Mouse (Mus musculus) lung, postnatal 0 days (tissue): ENCODE measurements around the gene Caml. TPM values are rescaled to one million over a fixed set of nuclear protein-coding genes. Genes with fewer than 3 reads are reported as not detected.
A peak's percentile ranks its signal among the peaks of the same experiment; 100 is the strongest.

Source experiments
- ATAC-seq: fragments of 200-750 bp; cut with Nextera tagmentation; 2 replicates; pipeline ENCODE4 v1.8.0; 2017; ENCODE audit warnings: moderate library complexity
- DNase-seq: peaks from one replicate; pipeline ENCODE4 v3.0.0-alpha.2; 2016; ENCODE audit warnings: low spot score
- H3K27ac ChIP-seq: fragments of 300-500 bp; sonication (generic); 2 replicates; pipeline ENCODE4 v1.5.1; 2014; ENCODE audit warnings: antibody characterized with exemption, mild to moderate bottlenecking, low read length, mixed read lengths
- H3K27me3 ChIP-seq: fragments of 300-500 bp; sonication (generic); replicated peaks from 2 replicates; pipeline ENCODE4 v1.6.1; 2014; ENCODE audit warnings: low read length, mixed read lengths; ENCODE audit not compliant: insufficient read depth
- H3K36me3 ChIP-seq: fragments of 300-500 bp; sonication (generic); 2 replicates; pipeline ENCODE4 v1.6.1; 2014; ENCODE audit warnings: low read length, mixed read lengths; ENCODE audit not compliant: insufficient read depth
- H3K4me1 ChIP-seq: fragments of 300-500 bp; sonication (generic); 2 replicates; pipeline ENCODE4 v1.6.1; 2014; ENCODE audit warnings: antibody characterized with exemption, low read depth, low read length, mixed read lengths; ENCODE audit not compliant: insufficient read depth
- H3K4me2 ChIP-seq: fragments of 300-500 bp; sonication (generic); replicated peaks from 2 replicates; pipeline ENCODE4 v1.6.1; 2014; ENCODE audit warnings: low read depth, mild to moderate bottlenecking, low read length, moderate library complexity, mixed read lengths
- H3K4me3 ChIP-seq: fragments of 300-500 bp; sonication (generic); 2 replicates; pipeline ENCODE4 v1.5.1; 2014; ENCODE audit warnings: low read depth, low read length
- H3K9ac ChIP-seq: fragments of 300-500 bp; sonication (generic); replicated peaks from 2 replicates; pipeline ENCODE4 v1.6.1; 2014; ENCODE audit warnings: low read depth, mild to moderate bottlenecking
- H3K9me3 ChIP-seq: fragments of 300-500 bp; sonication (generic); 2 replicates; pipeline ENCODE4 v1.6.1; 2016; ENCODE audit warnings: low read length, mixed read lengths
- CTCF ChIP-seq: IDR thresholded peaks from 2 replicates; pipeline ENCODE4 v1.5.1; 2016; ENCODE audit warnings: antibody characterized with exemption, mild to moderate bottlenecking
- EP300 ChIP-seq: IDR thresholded peaks from 2 replicates; pipeline ENCODE4 v1.6.1; 2016; ENCODE audit warnings: antibody characterized with exemption, mild to moderate bottlenecking, control low read depth
- WGBS: fragments of 180-500 bp; shearing (Covaris S2); extraction: QIAGEN DNeasy Blood & Tissue Kit; methylation state at CpG from one replicate; pipeline ENCODE4 v1.1.7; 2014; 5-methylcytosine and 5-hydroxymethylcytosine counted together
- polyA plus RNA-seq: library from polyadenylated mRNA; unstranded; fragments of >200 nt; fragmentation: Nextera tagmentation; extraction: Ambion mirVana; gene quantifications from 2 replicates; pipeline ENCODE4 v1.2.1, GENCODE M21; 2015

Caml gene
- polyA plus RNA-seq, 1 experiment from 2014 or later, result 50.4 TPM

DNA sequence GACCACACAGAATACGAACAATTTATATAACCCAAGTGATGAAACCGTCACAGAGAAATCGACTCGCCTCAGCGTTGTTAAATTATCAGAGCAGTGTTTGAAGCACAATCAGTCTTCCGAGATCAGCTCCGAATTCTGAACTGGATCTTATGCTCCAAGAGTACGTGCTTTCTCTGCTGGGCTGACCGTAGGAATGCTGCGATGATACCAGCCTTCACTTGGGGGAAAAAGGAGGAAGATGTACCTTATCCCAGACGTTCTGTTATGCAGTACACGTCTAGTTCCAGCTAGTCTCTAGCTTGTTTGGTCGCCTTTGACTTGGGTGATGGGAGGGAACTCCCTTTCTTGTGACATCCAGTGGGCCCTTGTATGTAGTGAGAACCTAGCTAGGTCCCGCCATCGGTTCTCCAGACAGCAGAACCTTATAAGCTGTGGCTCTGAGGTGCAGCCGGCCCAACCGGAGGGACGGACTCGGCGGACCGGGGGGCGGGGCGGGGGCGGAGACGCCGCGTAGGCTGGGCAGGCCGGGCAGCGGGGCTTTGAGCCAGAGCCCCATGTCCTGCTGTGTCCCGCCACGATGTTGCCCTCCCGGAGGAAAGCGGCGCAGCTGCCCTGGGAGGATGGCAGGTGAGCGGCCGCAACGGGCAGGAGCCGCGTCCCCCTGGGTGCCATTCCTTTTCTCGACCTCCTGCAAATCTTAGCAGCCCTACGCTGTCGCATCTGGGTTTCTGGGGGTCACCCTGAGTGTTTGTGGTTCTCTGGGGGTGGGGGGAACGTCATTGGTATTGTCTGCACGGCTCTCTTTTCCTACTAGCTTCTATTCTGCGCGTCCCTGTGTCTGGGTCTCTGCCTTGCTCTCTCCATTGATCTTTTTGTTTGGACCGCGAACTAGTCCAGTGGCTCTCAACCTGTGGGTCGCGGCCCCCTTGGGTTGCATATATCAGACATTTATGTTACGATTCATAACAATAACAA, 23.0 kb upstream of the Caml start, which contains the start of gene B4galt7:
B4galt7 (plus strand) TSS at position 331 of the 975 bp plus-strand sequence.
- H3K27me3 ChIP-seq, result no peaks in the 10 kb centered on the region
- peak within 1 kb of the TSS; percentile 83 for H3K4me3 ChIP-seq
- no peaks in the 10 kb centered on the region for H3K9me3 ChIP-seq
- no peaks in the 10 kb centered on the region; the same call in 1 of the 2 replicates for H3K4me1 ChIP-seq
- H3K27ac ChIP-seq, result peak within 1 kb of the TSS; percentile 54
- whole genome bisulfite sequencing, result 7% methylated on average over 48 of the region's 51 CpGs
- H3K4me2 ChIP-seq, result peak within 1 kb of the TSS; percentile 76
- peak; percentile 88 for DNase-seq
- no peak for TF ChIP-seq EP300
- no peak for TF ChIP-seq CTCF
- H3K36me3 ChIP-seq, result peaks cover 21% of the 10 kb centered on the region; the same call in 1 of the 2 replicates
- peak; percentile 96 for ATAC-seq
- peak within 1 kb of the TSS; percentile 64 for H3K9ac ChIP-seq

DNA sequence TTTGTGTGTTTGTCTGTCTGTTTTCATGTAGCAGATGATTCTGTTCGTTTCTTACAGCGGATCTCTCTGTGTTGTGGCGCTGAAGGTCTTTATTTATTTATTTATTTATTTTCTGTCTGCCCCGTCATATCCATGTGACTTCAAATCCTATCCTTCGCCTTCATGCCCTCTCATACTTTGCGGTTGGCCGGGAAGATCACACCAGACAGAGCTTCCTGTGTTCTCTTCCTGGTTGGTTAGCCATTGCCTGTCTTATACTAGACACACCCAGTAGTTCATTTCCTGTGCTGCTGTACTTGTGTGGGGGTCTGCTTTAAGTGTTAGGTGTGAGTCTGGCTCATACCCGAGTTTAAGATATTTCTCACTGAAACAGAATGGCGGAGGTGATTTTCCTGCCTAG, 22.1 kb upstream of the Caml start:
- peak overlapping the region; percentile 76 for H3K4me2 ChIP-seq
- TF ChIP-seq EP300 (no peak), CTCF (no peak)
- H3K27ac ChIP-seq, result no peak overlapping the region
- H3K27me3 ChIP-seq, result no peaks in the 10 kb centered on the region
- peak overlapping the region; percentile 64; the same call in 1 of the 2 replicates for H3K9ac ChIP-seq
- H3K4me1 ChIP-seq, result no peaks in the 10 kb centered on the region; the same call in 1 of the 2 replicates
- DNase-seq (peak; percentile 65), ATAC-seq (peak; percentile 51)
- peaks cover 21% of the 10 kb centered on the region; the same call in 1 of the 2 replicates for H3K36me3 ChIP-seq
- 14% methylated on average over 9 of the region's 9 CpGs for WGBS
- peak overlapping the region; percentile 83 for H3K4me3 ChIP-seq
- no peaks in the 10 kb centered on the region for H3K9me3 ChIP-seq

DNA sequence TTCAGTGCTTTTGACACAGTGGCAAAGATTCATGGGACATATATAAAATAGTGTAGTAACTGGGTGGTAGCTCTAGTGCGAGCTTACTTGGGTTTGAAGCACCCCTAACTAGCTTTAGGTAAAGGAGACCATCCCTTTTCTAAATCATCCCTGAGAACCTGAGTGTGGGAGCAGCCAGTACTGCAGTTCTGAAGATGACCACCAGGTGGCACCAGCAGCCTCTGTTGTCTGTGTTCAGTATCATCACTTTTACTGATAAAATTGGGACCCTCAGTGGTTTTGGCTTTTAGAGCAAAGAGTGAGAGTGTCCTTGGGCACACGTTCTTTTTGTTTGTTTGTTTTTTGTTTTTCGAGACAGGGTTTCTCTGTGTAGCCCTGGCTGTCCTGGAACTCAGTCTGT, 21.2 kb upstream of the Caml start:
- DNase-seq, result peak; percentile 63
- no peaks in the 10 kb centered on the region for H3K27me3 ChIP-seq
- H3K9me3 ChIP-seq, result no peaks in the 10 kb centered on the region
- H3K4me1 ChIP-seq, result no peaks in the 10 kb centered on the region; the same call in 1 of the 2 replicates
- TF ChIP-seq CTCF (peak; percentile 93), EP300 (no peak)
- H3K36me3 ChIP-seq, result peaks cover 13% of the 10 kb centered on the region; the same call in 1 of the 2 replicates
- H3K9ac ChIP-seq, result no peak overlapping the region
- H3K4me2 ChIP-seq, result no peak overlapping the region
- H3K27ac ChIP-seq, result no peak overlapping the region
- no peak for ATAC-seq
- WGBS, result under 1% methylated on average over 3 of the region's 3 CpGs
- no peak overlapping the region for H3K4me3 ChIP-seq

DNA sequence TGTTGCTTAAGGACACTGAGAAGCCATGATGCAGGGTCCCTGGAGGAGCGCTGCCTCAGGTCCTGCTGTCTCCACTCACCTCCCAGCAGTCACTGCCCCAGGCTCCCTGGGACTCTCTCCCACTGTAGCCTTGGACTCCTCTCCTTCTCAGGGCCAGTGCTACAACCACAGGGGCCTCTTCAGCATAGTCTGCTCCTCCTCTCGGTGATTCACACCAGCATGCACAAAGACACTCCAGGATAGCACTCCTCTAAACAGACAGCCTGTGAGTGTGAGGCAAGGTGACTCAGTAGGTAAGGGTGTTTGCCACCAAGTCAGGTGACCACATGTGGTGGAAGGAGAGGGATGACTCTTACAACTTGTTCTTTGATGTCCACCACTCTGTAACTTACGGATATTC, 18.2 kb upstream of the Caml start:
- 0 out of 2 replicates have a peak, but pooled peaks cover 10% of the 10 kb centered on the region for H3K36me3 ChIP-seq
- no peak overlapping the region for H3K9ac ChIP-seq
- TF ChIP-seq CTCF, result no peak
- no peak for TF ChIP-seq EP300
- WGBS, result 91% methylated on average over 3 of the region's 3 CpGs
- H3K4me2 ChIP-seq, result no peak overlapping the region
- DNase-seq (no peak), ATAC-seq (no peak)
- H3K27ac ChIP-seq, result no peak overlapping the region
- no peaks in the 10 kb centered on the region; the same call in 1 of the 2 replicates for H3K4me1 ChIP-seq
- H3K4me3 ChIP-seq, result no peak overlapping the region
- H3K9me3 ChIP-seq, result no peaks in the 10 kb centered on the region
- H3K27me3 ChIP-seq, result no peaks in the 10 kb centered on the region

DNA sequence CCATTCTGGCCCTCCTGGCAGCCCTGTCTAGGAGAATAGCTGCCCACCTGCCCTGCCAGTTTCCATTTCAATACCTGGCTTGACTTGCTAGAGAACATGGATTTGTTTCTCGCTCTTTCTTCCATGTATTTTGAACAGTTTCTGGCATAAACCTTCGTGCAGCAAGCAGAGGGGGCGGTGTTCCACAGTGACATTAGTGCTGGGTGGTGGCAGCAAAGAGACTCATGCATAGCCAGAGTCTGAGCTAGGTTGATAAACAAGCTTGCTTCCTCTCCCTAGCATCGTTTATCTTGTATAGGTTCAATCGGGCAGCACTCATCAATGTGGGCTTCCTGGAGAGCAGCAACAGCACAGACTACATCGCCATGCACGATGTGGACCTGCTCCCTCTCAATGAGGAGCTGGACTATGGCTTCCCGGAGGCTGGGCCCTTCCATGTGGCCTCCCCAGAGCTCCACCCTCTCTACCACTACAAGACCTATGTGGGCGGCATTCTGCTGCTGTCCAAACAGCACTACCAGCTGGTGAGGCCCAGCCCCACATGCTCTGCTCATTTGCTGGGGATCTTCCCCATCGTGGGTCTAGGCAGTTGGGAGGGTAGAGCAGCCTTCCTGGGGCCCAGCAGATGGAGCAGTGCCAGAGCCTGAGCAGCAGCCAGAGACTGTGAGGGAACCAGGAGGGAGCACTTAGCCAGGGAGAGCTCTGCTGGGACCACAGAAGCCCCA, 15.7 kb upstream of the Caml start:
- H3K4me3 ChIP-seq, result no peak overlapping the region
- TF ChIP-seq EP300 (no peak), CTCF (no peak)
- 0 out of 2 replicates have a peak, but pooled peaks cover 10% of the 10 kb centered on the region for H3K36me3 ChIP-seq
- H3K27ac ChIP-seq, result no peak overlapping the region
- no peaks in the 10 kb centered on the region for H3K9me3 ChIP-seq
- H3K4me2 ChIP-seq, result no peak overlapping the region
- H3K27me3 ChIP-seq, result no peaks in the 10 kb centered on the region
- no peak for DNase-seq
- no peak overlapping the region for H3K9ac ChIP-seq
- no peaks in the 10 kb centered on the region for H3K4me1 ChIP-seq
- ATAC-seq, result no peak
- 74% methylated on average over 10 of the region's 10 CpGs for WGBS

DNA sequence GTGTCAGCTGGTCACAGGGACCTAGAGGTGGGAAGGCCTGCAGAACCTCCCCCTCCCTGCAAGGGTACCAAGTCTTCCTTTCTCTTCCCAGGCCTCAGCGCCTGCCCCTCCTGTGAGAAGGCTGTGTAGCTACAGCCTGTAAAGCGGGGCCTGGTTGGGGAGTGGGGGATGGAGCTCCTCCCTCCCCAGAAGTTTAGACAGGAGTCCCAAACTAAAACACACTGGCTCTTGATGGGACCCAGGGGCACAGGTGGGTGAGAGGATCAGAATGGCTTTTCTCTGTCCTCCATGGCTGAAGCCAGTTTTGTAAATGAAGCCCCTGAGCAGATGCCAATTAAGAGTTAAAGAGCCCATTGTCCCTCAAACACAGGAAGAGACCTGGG, 15.2 kb upstream of the Caml start:
- Histone ChIP-seq H3K9ac (no peak overlapping the region), H3K27ac (no peak overlapping the region), H3K36me3 (0 out of 2 replicates have a peak, but pooled peaks cover 10% of the 10 kb centered on the region), H3K4me1 (no peaks in the 10 kb centered on the region), H3K4me2 (no peak overlapping the region), H3K4me3 (no peak overlapping the region), H3K27me3 (no peaks in the 10 kb centered on the region), H3K9me3 (no peaks in the 10 kb centered on the region)
- ATAC-seq (no peak), DNase-seq (no peak)
- no peak for TF ChIP-seq CTCF
- no peak for TF ChIP-seq EP300
- WGBS, result 89% methylated on average over 2 of the region's 2 CpGs
